Mouse (Mus musculus): Measurements from ENCODE around the gene Jsrp1. TPM values are rescaled to one million over a fixed set of nuclear protein-coding genes. Genes with fewer than 3 reads are reported as not detected.

Gene Jsrp1
- total and polyA plus RNA-seq, 3 experiments = 0.39 TPM; not detected in 2

- H3K79me2 ChIP-seq (ENCODE audit: control insufficient read depth, insufficient read depth, low read length, poor library complexity) = no peaks in the 10 kb centered on the region
- 0 out of 4 replicates have a peak, but pooled peaks cover 0 to 5% of the 10 kb centered on the region in 2 experiments for H3K4me1 ChIP-seq (ENCODE audit: control insufficient read depth in 1 of 2, insufficient read depth in 2 of 2, low read length in 2 of 2)
- H3K9me3 ChIP-seq (replicated peaks; ENCODE audit: insufficient read depth, low read length) = no peaks in the 10 kb centered on the region
- TF ChIP-seq USF1 (IDR thresholded peaks at IDR 0.05; ENCODE audit: low read depth, low read length) (no peak), POLR2AphosphoS2 (IDR thresholded peaks at IDR 0.05; ENCODE audit: low read length) (no peak), MAX (IDR thresholded peaks at IDR 0.05; ENCODE audit: low read length) (no peak), MYB (IDR thresholded peaks at IDR 0.05; ENCODE audit: low read depth, low read length) (no peak), ZC3H11A (IDR thresholded peaks at IDR 0.05; ENCODE audit: low read depth, low read length) (no peak), CHD1 (IDR thresholded peaks at IDR 0.05; ENCODE audit: low read depth, low read length) (no peak)
- H3K9ac ChIP-seq (ENCODE audit: control insufficient read depth, low read depth, low read length, poor library complexity, severe bottlenecking) = no peak overlapping the region
- H3K4me3 ChIP-seq (ENCODE audit: control insufficient read depth in 1 of 2, insufficient read depth in 1 of 2, low read depth in 2 of 2, low read length in 2 of 2) = no peak overlapping the region
- no peak for DNase-seq (ENCODE audit: low read depth, low spot score)
- H3K36me3 ChIP-seq (ENCODE audit: control insufficient read depth in 1 of 2, insufficient read depth in 2 of 2, low read length in 2 of 2) = no peaks in the 10 kb centered on the region
- H3K27ac ChIP-seq (ENCODE audit: control insufficient read depth, low read depth, low read length) = no peak overlapping the region
- H3K27me3 ChIP-seq (ENCODE audit: control insufficient read depth in 1 of 2, insufficient read depth in 2 of 2, low read length in 2 of 2) = no peaks in the 10 kb centered on the region
Measured at GRCm38 (mm10) chr10:80808985-80809632, 4.2 kb downstream of the Jsrp1 start.

- Histone ChIP-seq H3K9me3 (replicated peaks; ENCODE audit: insufficient read depth, low read length) (no peaks in the 10 kb centered on the region), H3K27me3 (ENCODE audit: control insufficient read depth in 1 of 2, insufficient read depth in 2 of 2, low read length in 2 of 2) (no peaks in the 10 kb centered on the region), H3K36me3 (ENCODE audit: control insufficient read depth in 1 of 2, insufficient read depth in 2 of 2, low read length in 2 of 2) (no peaks in the 10 kb centered on the region), H3K4me1 (ENCODE audit: control insufficient read depth in 1 of 2, insufficient read depth in 2 of 2, low read length in 2 of 2) (0 out of 4 replicates have a peak, but pooled peaks cover 0 to 5% of the 10 kb centered on the region in 2 experiments), H3K9ac (ENCODE audit: control insufficient read depth, low read depth, low read length, poor library complexity, severe bottlenecking) (no peak overlapping the region), H3K4me3 (ENCODE audit: control insufficient read depth in 1 of 2, insufficient read depth in 1 of 2, low read depth in 2 of 2, low read length in 2 of 2) (no peak overlapping the region), H3K27ac (ENCODE audit: control insufficient read depth, low read depth, low read length) (no peak overlapping the region), H3K79me2 (ENCODE audit: control insufficient read depth, insufficient read depth, low read length, poor library complexity) (no peaks in the 10 kb centered on the region)
- no peak for DNase-seq (ENCODE audit: low read depth, low spot score)
- TF ChIP-seq MYB (IDR thresholded peaks at IDR 0.05; ENCODE audit: low read depth, low read length) = no peak
- no peak for TF ChIP-seq SIN3A (IDR thresholded peaks at IDR 0.05; ENCODE audit: low read length)
- no peak for TF ChIP-seq NELFE (IDR thresholded peaks at IDR 0.05; ENCODE audit: low read depth, low read length)
- no peak for TF ChIP-seq TBP (IDR thresholded peaks at IDR 0.05; ENCODE audit: low read depth, low read length)
- no peak for TF ChIP-seq USF2 (IDR thresholded peaks at IDR 0.05; ENCODE audit: borderline replicate concordance in 1 of 2, insufficient read depth in 1 of 2, low read depth in 1 of 2, low read length in 2 of 2)
- TF ChIP-seq ETS1 (IDR thresholded peaks at IDR 0.05; ENCODE audit: low read depth, low read length) = no peak
- no peak for TF ChIP-seq E2F4 (IDR thresholded peaks at IDR 0.05; ENCODE audit: borderline replicate concordance, low read depth, low read length)
- no peak for TF ChIP-seq MAX (IDR thresholded peaks at IDR 0.05; ENCODE audit: low read length)
- TF ChIP-seq CTCF (IDR thresholded peaks at IDR 0.05 in 2 of 3, conservative IDR thresholded peaks at IDR 0.05 in 1 of 3; ENCODE audit: control insufficient read depth in 1 of 3, insufficient read depth in 1 of 3, low read depth in 2 of 3, low read length in 3 of 3, poor library complexity in 1 of 3, severe bottlenecking in 1 of 3) = no peak
- TF ChIP-seq MXI1 (IDR thresholded peaks at IDR 0.05; ENCODE audit: low read depth, low read length) = no peak
Measured at GRCm38 (mm10) chr10:80808099-80808984, 5.0 kb downstream of the Jsrp1 start.
